Mouse (Mus musculus) layer of hippocampus, postnatal 36 days (tissue): ENCODE data around the gene Adm. TPM values are rescaled to one million over a fixed set of nuclear protein-coding genes. Genes with fewer than 3 reads are reported as not detected.

Source experiments
- DNase-seq, 2 experiments: peaks; one replicate each; pipeline ENCODE4 v3.0.0; 2022
- total RNA-seq, 2 experiments: library from RNA; stranded (reverse); gene quantifications; 2 replicates each; pipeline ENCODE4 v1.2.3; 2021

The Adm gene
- total RNA-seq, 2 experiments from 2014 or later: 1.8 to 2.4 TPM

GRCm38 (mm10) chr7:110668247-110668646 lies 40.8 kb downstream of the Adm start:
- no peak for DNase-seq

- no peak for DNase-seq
These were observed 41.3 kb downstream of the Adm start for GRCm38 (mm10) chr7:110668756-110669155.

- DNase-seq: no peak
These were observed 43.7 kb downstream of the Adm start for GRCm38 (mm10) chr7:110671121-110671680.

Other genes with a start within 250 kb of the Adm start
- 10 to 100 TPM; 71.2 to 91.3 TPM for gene Sbf2, start 12.7 kb upstream of the Adm start, total RNA-seq
- 10 to 100 TPM; 20.1 to 23.1 TPM for gene Ampd3, start 140.5 kb downstream of the Adm start, total RNA-seq
- gene Rnf141, start 216.8 kb downstream of the Adm start, total RNA-seq: 10 to 100 TPM; 75.3 to 87.6 TPM
- gene Lyve1, start 235.6 kb downstream of the Adm start, total RNA-seq: 1 to 10 TPM; 1.3 to 2.5 TPM